In genomic region chr15:12320441-12321090, GRCm38 (mm10) we compare ENCODE assay signal across 8 mouse cellular contexts. TPM values are rescaled to one million over a fixed set of nuclear protein-coding genes. Genes with fewer than 3 reads are reported as not detected.
DNase-seq lines count a peak whose midpoint lies in the region; ATAC-seq and TF ChIP-seq lines count a peak whose summit lies in the region.

No protein-coding gene starts in this region.

- H3K4me3 ChIP-seq in heart, embryonic 13.5 days: peak overlapping the region; percentile 89
- H3K4me3 ChIP-seq in bone marrow, adult 2 months (replicated peaks; ENCODE audit: control insufficient read depth, low read depth, low read length): peak overlapping the region; percentile 78
- peak overlapping the region; percentile 99 for H3K4me3 ChIP-seq in hindbrain, embryonic 13.5 days
- H3K4me3 ChIP-seq in midbrain, embryonic 10.5 days: peak overlapping the region; percentile 98

- WGBS in heart, embryonic 13.5 days: 4% methylated on average over 22 of the region's 22 CpGs
- 2% methylated on average over 22 of the region's 22 CpGs for WGBS in bone marrow, adult 2 months
- WGBS in hindbrain, embryonic 13.5 days: 7% methylated on average over 22 of the region's 22 CpGs
- 8% methylated on average over 22 of the region's 22 CpGs for WGBS in midbrain, embryonic 10.5 days

- TF ChIP-seq POLR2A in bone marrow, adult 2 months (IDR thresholded peaks at IDR 0.05; ENCODE audit: borderline replicate concordance, control insufficient read depth, low read depth, low read length): no peak

- peaks cover 33% of the 10 kb centered on the region for H3K4me1 ChIP-seq in heart, embryonic 13.5 days
- no peaks in the 10 kb centered on the region for H3K4me1 ChIP-seq in bone marrow, adult 2 months (ENCODE audit: control insufficient read depth, insufficient read depth, low read length)
- H3K4me1 ChIP-seq in hindbrain, embryonic 13.5 days (replicated peaks): peaks cover 35% of the 10 kb centered on the region
- peaks cover 34% of the 10 kb centered on the region for H3K4me1 ChIP-seq in midbrain, embryonic 10.5 days

- ATAC-seq in heart, embryonic 13.5 days (ENCODE audit: extremely low read depth, insufficient number of reproducible peaks, low FRiP score, low TSS enrichment): no peak
- no peak for ATAC-seq in hindbrain, embryonic 13.5 days (ENCODE audit: low FRiP score)

- peaks cover 4% of the 10 kb centered on the region; the same call in 1 of the 2 replicates for H3K27me3 ChIP-seq in heart, embryonic 13.5 days (replicated peaks)
- H3K27me3 ChIP-seq in hindbrain, embryonic 13.5 days: peaks cover 23% of the 10 kb centered on the region
- H3K27me3 ChIP-seq in midbrain, embryonic 10.5 days (ENCODE audit: low read depth, poor library complexity, severe bottlenecking): peaks cover 21% of the 10 kb centered on the region

- peak overlapping the region; percentile 95 for H3K27ac ChIP-seq in heart, embryonic 13.5 days (replicated peaks)
- H3K27ac ChIP-seq in bone marrow, adult 2 months (ENCODE audit: control insufficient read depth, insufficient read depth, low read depth, low read length, poor library complexity): peak overlapping the region; percentile 44
- peak overlapping the region; percentile 96; the same call in 1 of the 2 replicates for H3K27ac ChIP-seq in hindbrain, embryonic 13.5 days
- peak overlapping the region; percentile 97 for H3K27ac ChIP-seq in midbrain, embryonic 10.5 days (replicated peaks)

- H3K36me3 ChIP-seq in heart, embryonic 13.5 days: peaks cover 11% of the 10 kb centered on the region; the same call in 1 of the 2 replicates
- H3K36me3 ChIP-seq in hindbrain, embryonic 13.5 days: no peaks in the 10 kb centered on the region
- H3K36me3 ChIP-seq in midbrain, embryonic 10.5 days: peaks cover 5% of the 10 kb centered on the region

- no peak for DNase-seq in heart, adult 9 months (ENCODE audit: low spot score in 2 of 2)
- no peak for DNase-seq in midbrain, embryonic 10.5 days (ENCODE audit: low spot score)
- no peak for DNase-seq in embryo, embryonic 10 days (ENCODE audit: low spot score)
- DNase-seq in adrenal gland, adult 8-10 months: no peak
- DNase-seq in layer of hippocampus, postnatal 14 days (ENCODE audit: low spot score in 2 of 2): no peak

- H3K9me3 ChIP-seq in heart, embryonic 13.5 days: no peaks in the 10 kb centered on the region
- H3K9me3 ChIP-seq in hindbrain, embryonic 13.5 days: no peaks in the 10 kb centered on the region
- no peaks in the 10 kb centered on the region for H3K9me3 ChIP-seq in midbrain, embryonic 10.5 days (replicated peaks)

- H3K4me2 ChIP-seq in heart, embryonic 13.5 days: peak overlapping the region; percentile 75
- H3K4me2 ChIP-seq in hindbrain, embryonic 13.5 days: peak overlapping the region; percentile 74

- peak overlapping the region; percentile 99 for H3K9ac ChIP-seq in heart, embryonic 13.5 days
- peak overlapping the region; percentile 94 for H3K9ac ChIP-seq in hindbrain, embryonic 13.5 days

- TF ChIP-seq CTCF in bone marrow, adult 2 months (IDR thresholded peaks at IDR 0.05; ENCODE audit: control insufficient read depth, insufficient read depth, low read length): no peak

RNA-seq across cellular contexts. Expression of gene Golph3, which starts 0.7 kb away (rescaled TPM):
- 60.1 and 63.0 TPM in 2 replicates for polyA plus RNA-seq in heart, embryonic 13.5 days (2015; fragmentation: Nextera tagmentation; extraction: Ambion mirVana)
- polyA plus RNA-seq in bone marrow, adult 2 months (2011; ENCODE audit: insufficient read depth, insufficient read length, low replicate concordance, missing spikeins): 27.1 and 30.1 TPM in 2 replicates
- polyA plus RNA-seq in hindbrain, embryonic 13.5 days (2015; fragmentation: Nextera tagmentation; extraction: Ambion mirVana): 67.1 and 75.1 TPM in 2 replicates
- 69.0 and 73.3 TPM in 2 replicates for polyA plus RNA-seq in midbrain, embryonic 10.5 days (2016; fragmentation: Nextera tagmentation; extraction: Ambion mirVana)
- 100 to 1,000 TPM; 109 to 136 (median 122) TPM for total RNA-seq in adrenal gland, adult 8-10 months (2022)
- total RNA-seq in layer of hippocampus, postnatal 14 days (2021): 10 to 100 TPM; 95.2 to 96.1 TPM

RNA-seq across cellular contexts. Expression of gene 1810049J17Rik, which starts 1.1 kb away (rescaled TPM):
- polyA plus RNA-seq in heart, embryonic 13.5 days (2015; fragmentation: Nextera tagmentation; extraction: Ambion mirVana): 0.78 and 1.3 TPM in 2 replicates
- not detected in 2 replicates for polyA plus RNA-seq in bone marrow, adult 2 months (2011; ENCODE audit: insufficient read depth, insufficient read length, low replicate concordance, missing spikeins)
- polyA plus RNA-seq in hindbrain, embryonic 13.5 days (2015; fragmentation: Nextera tagmentation; extraction: Ambion mirVana): not detected in 2 replicates
- polyA plus RNA-seq in midbrain, embryonic 10.5 days (2016; fragmentation: Nextera tagmentation; extraction: Ambion mirVana): 0.58 TPM in 1 of 2 replicates, not detected in the other
- 1 to 10 TPM in 1 of 4 experiments, under 1 TPM in 2, not detected in 1; 0.61 to 1.2 (median 0.75) TPM for total RNA-seq in adrenal gland, adult 8-10 months (2022)
- 1 to 10 TPM in 1 of 2 experiments, not detected in 1; 1.6 TPM for total RNA-seq in layer of hippocampus, postnatal 14 days (2021)

Comparison
In these comparisons a context has a peak if more than half of its experiments do, and no peak if none do; other contexts are left out.
1. H3K27ac ChIP-seq: peak in every context shown above with its lines; median percentile 97 in midbrain, embryonic 10.5 days; 96 in hindbrain, embryonic 13.5 days; 95 in heart, embryonic 13.5 days; 44 in bone marrow, adult 2 months.